Mouse (Mus musculus): ENCODE measurements around the gene Cox7a2. TPM values are rescaled to one million over a fixed set of nuclear protein-coding genes. Genes with fewer than 3 reads are reported as not detected.

Cox7a2 gene
- total RNA-seq, 2 experiments from 2014 or later: 304 to 337 TPM

- no peak for DNase-seq
Observed at GRCm38 (mm10) chr9:79730301-79730700, 29.4 kb downstream of the Cox7a2 start.

GRCm38 (mm10) chr9:79723090-79723489 lies 36.6 kb downstream of the Cox7a2 start:
- no peak for DNase-seq

GRCm38 (mm10) chr9:79721056-79721455 lies 38.6 kb downstream of the Cox7a2 start:
- peak in 1 of 2 experiments; percentile 21 for DNase-seq

- no peak for DNase-seq
Observed at GRCm38 (mm10) chr9:79720143-79720542, 39.5 kb downstream of the Cox7a2 start.

GRCm38 (mm10) chr9:79719451-79719850 lies 40.2 kb downstream of the Cox7a2 start:
- no peak for DNase-seq

GRCm38 (mm10) chr9:79718481-79719370 lies 41.0 kb downstream of the Cox7a2 start, which contains the start of gene Col12a1:
Col12a1 (minus strand) TSS chr9:79718831.
- peak in 1 of 2 experiments; percentile 16 for DNase-seq

GRCm38 (mm10) chr9:79717836-79718475 lies 41.7 kb downstream of the Cox7a2 start:
- DNase-seq: no peak

GRCm38 (mm10) chr9:79716909-79717835 lies 42.5 kb downstream of the Cox7a2 start:
- peak in 1 of 2 experiments; percentile 27 for DNase-seq

- DNase-seq: no peak
Observed at GRCm38 (mm10) chr9:79716496-79716895, 43.2 kb downstream of the Cox7a2 start.

- peak in 1 of 2 experiments; percentile 28 for DNase-seq
Observed at GRCm38 (mm10) chr9:79714471-79715045, 45.1 kb downstream of the Cox7a2 start.

Other genes with a start within 250 kb of the Cox7a2 start
- 1 to 10 TPM; 6.8 to 8.0 TPM for gene Col12a1, start 41.0 kb downstream of the Cox7a2 start, total RNA-seq (2021)
- gene Tmem30a, start 33.6 kb upstream of the Cox7a2 start, total RNA-seq (2021): 100 to 1,000 TPM; 234 to 260 TPM

Measured in layer of hippocampus, postnatal 36 days (tissue).